7 mouse cellular contexts compared by ENCODE assay signal in genomic region chr7:97747787-97748497, GRCm38 (mm10). TPM values are rescaled to one million over a fixed set of nuclear protein-coding genes. Genes with fewer than 3 reads are reported as not detected.
A peak's percentile ranks its signal among the peaks of the same experiment; 100 is the strongest.
DNase-seq lines count a peak whose midpoint lies in the region; ATAC-seq and TF ChIP-seq lines count a peak whose summit lies in the region.

No protein-coding gene starts in this region.

- ATAC-seq in embryonic facial prominence, embryonic 14.5 days (ENCODE audit: low read depth), result peak; percentile 73
- ATAC-seq in limb, embryonic 13.5 days (ENCODE audit: low FRiP score, low read depth), result peak; percentile 80
- peak; percentile 81 for ATAC-seq in midbrain, embryonic 15.5 days (replicated peaks)

- no peaks in the 10 kb centered on the region for H3K9me3 ChIP-seq in embryonic facial prominence, embryonic 14.5 days (ENCODE audit: control insufficient read depth, low read length)
- no peaks in the 10 kb centered on the region for H3K9me3 ChIP-seq in limb, embryonic 13.5 days
- no peaks in the 10 kb centered on the region for H3K9me3 ChIP-seq in midbrain, embryonic 15.5 days

- peak overlapping the region; percentile 37 for H3K4me2 ChIP-seq in embryonic facial prominence, embryonic 14.5 days (ENCODE audit: low read depth, low read length)
- H3K4me2 ChIP-seq in limb, embryonic 13.5 days (replicated peaks), result peak overlapping the region; percentile 49
- peak overlapping the region; percentile 21; the same call in 1 of the 2 replicates for H3K4me2 ChIP-seq in midbrain, embryonic 15.5 days

- TF ChIP-seq CTCF in spleen, adult 2 months (IDR thresholded peaks at IDR 0.05; ENCODE audit: extremely low read depth, insufficient read depth, insufficient read length, insufficient replicate concordance), result peak; percentile 88

- TF ChIP-seq POLR2A in spleen, adult 2 months (IDR thresholded peaks at IDR 0.05; ENCODE audit: low read depth, low read length), result no peak

- peaks cover 11% of the 10 kb centered on the region; the same call in 1 of the 2 replicates for H3K4me1 ChIP-seq in embryonic facial prominence, embryonic 14.5 days (ENCODE audit: control insufficient read depth, insufficient read depth, low read length)
- 0 out of 2 replicates have a peak, but pooled peaks cover 3% of the 10 kb centered on the region for H3K4me1 ChIP-seq in limb, embryonic 13.5 days
- H3K4me1 ChIP-seq in midbrain, embryonic 15.5 days, result peaks cover 4% of the 10 kb centered on the region; the same call in 1 of the 2 replicates
- peaks cover 5% of the 10 kb centered on the region; the same call in 1 of the 2 replicates for H3K4me1 ChIP-seq in spleen, adult 2 months (ENCODE audit: control insufficient read depth, insufficient read depth, insufficient read length)

- H3K27ac ChIP-seq in embryonic facial prominence, embryonic 14.5 days (replicated peaks; ENCODE audit: low read depth, low read length), result no peak overlapping the region
- no peak overlapping the region for H3K27ac ChIP-seq in limb, embryonic 13.5 days
- H3K27ac ChIP-seq in midbrain, embryonic 15.5 days, result no peak overlapping the region
- H3K27ac ChIP-seq in spleen, adult 2 months (ENCODE audit: insufficient read depth, low read length), result peak overlapping the region; percentile 48; the same call in 1 of the 2 replicates

- H3K36me3 ChIP-seq in embryonic facial prominence, embryonic 14.5 days (ENCODE audit: control insufficient read depth, insufficient read depth, low read length), result no peaks in the 10 kb centered on the region
- no peaks in the 10 kb centered on the region for H3K36me3 ChIP-seq in limb, embryonic 13.5 days
- no peaks in the 10 kb centered on the region for H3K36me3 ChIP-seq in midbrain, embryonic 15.5 days (replicated peaks)
- H3K36me3 ChIP-seq in spleen, adult 2 months (ENCODE audit: control insufficient read depth, insufficient read depth, low read length), result no peaks in the 10 kb centered on the region

- H3K9ac ChIP-seq in embryonic facial prominence, embryonic 14.5 days (ENCODE audit: low read depth, low read length), result no peak overlapping the region
- no peak overlapping the region for H3K9ac ChIP-seq in limb, embryonic 13.5 days
- no peak overlapping the region for H3K9ac ChIP-seq in midbrain, embryonic 15.5 days

- peak; percentile 87 for DNase-seq in adrenal gland, postnatal 25 days
- DNase-seq in embryonic facial prominence, embryonic 14.5 days (ENCODE audit: low spot score), result peak; percentile 94
- DNase-seq in heart, adult 8-10 months (ENCODE audit: low spot score), result peak; percentile 87
- peak; percentile 74 to 85 for DNase-seq in kidney, adult 8-10 months
- peak; percentile 44 to 76 for DNase-seq in spleen, adult 2 months (ENCODE audit: low read depth in 1 of 2, low spot score in 2 of 2)

- 26% methylated on average over 28 of the region's 28 CpGs for WGBS in embryonic facial prominence, embryonic 14.5 days
- 26% methylated on average over 28 of the region's 28 CpGs for WGBS in limb, embryonic 13.5 days
- 27% methylated on average over 28 of the region's 28 CpGs for WGBS in midbrain, embryonic 15.5 days
- WGBS in spleen, adult 2 months, result 22% methylated on average over 28 of the region's 28 CpGs

- H3K27me3 ChIP-seq in embryonic facial prominence, embryonic 14.5 days (replicated peaks; ENCODE audit: control insufficient read depth, insufficient read depth, low read length), result no peaks in the 10 kb centered on the region
- no peaks in the 10 kb centered on the region for H3K27me3 ChIP-seq in limb, embryonic 13.5 days
- H3K27me3 ChIP-seq in midbrain, embryonic 15.5 days (replicated peaks), result no peaks in the 10 kb centered on the region
- H3K27me3 ChIP-seq in spleen, adult 2 months (ENCODE audit: control insufficient read depth, insufficient read depth, low read length), result no peaks in the 10 kb centered on the region

- H3K4me3 ChIP-seq in embryonic facial prominence, embryonic 14.5 days (ENCODE audit: low read depth, low read length), result no peak overlapping the region
- H3K4me3 ChIP-seq in limb, embryonic 13.5 days, result no peak overlapping the region
- no peak overlapping the region for H3K4me3 ChIP-seq in midbrain, embryonic 15.5 days
- H3K4me3 ChIP-seq in spleen, adult 2 months (ENCODE audit: extremely low read depth, insufficient read depth, insufficient read length), result peak overlapping the region; percentile 53

RNA-seq across cellular contexts. Expression of gene Aqp11, which starts 9.9 kb away (rescaled TPM):
- 4.0 and 5.2 TPM in 2 replicates for total RNA-seq in adrenal gland, postnatal 25 days (2021)
- 4.4 and 4.7 TPM in 2 replicates for polyA plus RNA-seq in embryonic facial prominence, embryonic 14.5 days (2014; fragmentation: Nextera tagmentation; extraction: Ambion mirVana)
- 1 to 10 TPM in 3 of 4 experiments, under 1 TPM in 1; 0.98 to 2.4 (median 2.0) TPM for total RNA-seq in heart, adult 8-10 months (2022)
- polyA plus RNA-seq in limb, embryonic 13.5 days (2015; fragmentation: Nextera tagmentation; extraction: Ambion mirVana), result 2.7 and 3.8 TPM in 2 replicates
- polyA plus RNA-seq in midbrain, embryonic 15.5 days (2015; fragmentation: Nextera tagmentation; extraction: Ambion mirVana), result 15.9 and 18.0 TPM in 2 replicates
- polyA plus RNA-seq in spleen, adult 2 months (2012; rRNA removed), result 0.78 and 1.2 TPM in 2 replicates

RNA-seq across cellular contexts. Expression of gene Pak1, which starts 40.4 kb away (rescaled TPM):
- total RNA-seq in adrenal gland, postnatal 25 days (2021), result 20.5 and 26.5 TPM in 2 replicates
- 29.8 and 31.8 TPM in 2 replicates for polyA plus RNA-seq in embryonic facial prominence, embryonic 14.5 days (2014; fragmentation: Nextera tagmentation; extraction: Ambion mirVana)
- total RNA-seq in heart, adult 8-10 months (2022), result 1 to 10 TPM in 3 of 4 experiments, under 1 TPM in 1; 0.63 to 1.3 (median 1.1) TPM
- polyA plus RNA-seq in limb, embryonic 13.5 days (2015; fragmentation: Nextera tagmentation; extraction: Ambion mirVana), result 22.5 and 22.8 TPM in 2 replicates
- polyA plus RNA-seq in midbrain, embryonic 15.5 days (2015; fragmentation: Nextera tagmentation; extraction: Ambion mirVana), result 147 and 156 TPM in 2 replicates
- 6.5 and 7.3 TPM in 2 replicates for polyA plus RNA-seq in spleen, adult 2 months (2012; rRNA removed)

RNA-seq across cellular contexts. Expression of gene Clns1a, which starts 51.5 kb away (rescaled TPM):
- 54.1 and 56.9 TPM in 2 replicates for total RNA-seq in adrenal gland, postnatal 25 days (2021)
- 162 and 182 TPM in 2 replicates for polyA plus RNA-seq in embryonic facial prominence, embryonic 14.5 days (2014; fragmentation: Nextera tagmentation; extraction: Ambion mirVana)
- 10 to 100 TPM; 27.4 to 29.8 (median 28.3) TPM for total RNA-seq in heart, adult 8-10 months (2022)
- 229 and 230 TPM in 2 replicates for polyA plus RNA-seq in limb, embryonic 13.5 days (2015; fragmentation: Nextera tagmentation; extraction: Ambion mirVana)
- polyA plus RNA-seq in midbrain, embryonic 15.5 days (2015; fragmentation: Nextera tagmentation; extraction: Ambion mirVana), result 174 and 179 TPM in 2 replicates
- polyA plus RNA-seq in spleen, adult 2 months (2012; rRNA removed), result 18.4 and 18.9 TPM in 2 replicates
